Mouse (Mus musculus) cerebellum, adult 2 months (tissue): Measurements from ENCODE around the gene Efr3b. TPM values are rescaled to one million over a fixed set of nuclear protein-coding genes. Genes with fewer than 3 reads are reported as not detected.

Source experiments
- DNase-seq, 2 experiments: peaks; one replicate each; pipeline ENCODE4 v3.0.0; 2021
- H3K27ac ChIP-seq: fragments of 200-500 bp; 2 replicates; pipeline ENCODE4 v1.5.1; 2012; ENCODE audit warnings: low read length, control low read depth, inconsistent platforms; ENCODE audit not compliant: insufficient read depth
- H3K27me3 ChIP-seq: fragments of 200-500 bp; 2 replicates; pipeline ENCODE4 v1.6.1; 2012; ENCODE audit warnings: inconsistent platforms, mild to moderate bottlenecking, low read length, moderate library complexity; ENCODE audit not compliant: control insufficient read depth, insufficient read depth
- H3K4me1 ChIP-seq: fragments of 200-500 bp; 2 replicates; pipeline ENCODE4 v1.6.1; 2011; ENCODE audit warnings: low read length; ENCODE audit not compliant: control insufficient read depth, insufficient read depth
- H3K4me3 ChIP-seq: fragments of 200-500 bp; replicated peaks from 2 replicates; pipeline ENCODE3; 2011; ENCODE audit warnings: mild to moderate bottlenecking, low read depth, low read length, control low read depth; ENCODE audit not compliant: insufficient read depth
- CTCF ChIP-seq: fragments of 200-500 bp; IDR thresholded peaks from 2 replicates; pipeline ENCODE4 v1.5.1; 2011; ENCODE audit warnings: low read depth, mild to moderate bottlenecking, control low read depth, low read length, moderate library complexity, borderline replicate concordance; ENCODE audit not compliant: insufficient read depth
- POLR2A ChIP-seq: fragments of 200-500 bp; IDR thresholded peaks from 2 replicates; pipeline ENCODE4 v1.6.1; 2011; ENCODE audit warnings: low read length, control low read depth, borderline replicate concordance; ENCODE audit not compliant: insufficient read depth
- WGBS: fragments of 180-500 bp; shearing (Covaris S2); methylation state at CpG from one replicate; pipeline ENCODE4 v1.1.7; 2018; 5-methylcytosine and 5-hydroxymethylcytosine counted together
- polyA plus RNA-seq: library from polyadenylated mRNA; depleted of rRNA; stranded (reverse); fragments of >200 nt; gene quantifications from 2 replicates; pipeline ENCODE4 v1.2.3, GENCODE M21; 2012; rRNA removed

The Efr3b gene
- polyA plus RNA-seq, 1 experiment = 83.8 TPM

DNA sequence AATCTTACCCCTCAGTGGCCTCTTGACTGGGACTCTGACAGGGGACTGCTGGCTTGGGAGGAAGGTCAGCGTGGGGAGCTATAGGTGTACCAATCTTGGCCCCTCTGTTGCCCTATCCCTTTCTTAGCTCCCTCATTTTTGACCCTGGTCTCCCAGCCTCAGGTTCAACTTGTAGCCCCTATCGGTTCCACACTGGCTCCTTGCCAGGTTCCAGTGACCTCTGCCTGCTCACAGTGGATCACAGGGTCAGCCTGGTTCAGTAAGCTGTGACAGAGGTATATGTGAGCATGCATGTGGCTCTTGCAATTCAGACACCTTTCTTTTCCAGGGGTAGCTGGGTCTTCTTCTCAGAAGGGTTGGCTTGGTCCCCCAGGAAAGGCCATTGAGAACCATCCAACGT, 122.9 kb downstream of the Efr3b start:
- TF ChIP-seq POLR2A (no peak), CTCF (no peak)

More for the DNA sequence above, 122.9 kb downstream of the Efr3b start:
- no peak overlapping the region for H3K4me3 ChIP-seq
- 86% methylated on average over 3 of the region's 3 CpGs for WGBS
- H3K27ac ChIP-seq = no peak overlapping the region
- no peaks in the 10 kb centered on the region for H3K27me3 ChIP-seq
- DNase-seq = peak in 1 of 2 experiments; percentile 12
- peaks cover 9% of the 10 kb centered on the region for H3K4me1 ChIP-seq

Other genes with a start within 250 kb of the Efr3b start
- 43.2 and 47.6 TPM in 2 replicates for gene Dnmt3a, start 232.9 kb downstream of the Efr3b start, polyA plus RNA-seq
- gene Pomc, start 84.0 kb downstream of the Efr3b start, polyA plus RNA-seq = 3.0 and 4.1 TPM in 2 replicates
- 93.5 and 95.1 TPM in 2 replicates for gene Dnajc27, start 43.7 kb upstream of the Efr3b start, polyA plus RNA-seq
- 23.9 and 24.5 TPM in 2 replicates for gene Adcy3, start 94.2 kb upstream of the Efr3b start, polyA plus RNA-seq
- 6.3 and 6.7 TPM in 2 replicates for gene Ptrhd1, start 195.1 kb upstream of the Efr3b start, polyA plus RNA-seq
- gene Cenpo, start 195.4 kb upstream of the Efr3b start, polyA plus RNA-seq = 10.4 and 11.3 TPM in 2 replicates